Mouse (Mus musculus): ENCODE results near the gene Ampd1. TPM values are rescaled to one million over a fixed set of nuclear protein-coding genes. Genes with fewer than 3 reads are reported as not detected.

The Ampd1 gene
- total RNA-seq, 2 experiments from 2014 or later: not detected

DNA sequence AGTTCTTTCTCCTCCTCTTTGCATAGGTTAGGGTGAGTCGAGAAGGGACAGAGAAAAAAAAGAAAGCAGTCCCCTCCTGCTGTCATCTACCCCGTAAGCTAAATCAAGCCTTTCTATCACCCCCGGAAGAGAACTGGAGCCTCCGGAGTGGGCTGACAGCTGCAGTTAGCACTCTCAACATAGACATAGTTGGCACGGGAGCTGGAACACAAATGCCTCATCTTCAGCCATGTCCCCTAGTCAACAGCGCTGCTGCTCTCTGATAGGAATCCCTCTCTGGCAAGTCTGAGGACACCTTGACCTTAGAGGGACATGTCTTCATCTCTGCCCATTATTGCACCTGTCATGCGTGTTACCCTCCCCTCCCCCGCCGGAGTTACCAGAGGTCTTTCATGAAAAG, 5.5 kb downstream of the Ampd1 start:
- intact Hi-C loops (cut with DNase I): no loop called here
- DNase-seq (ENCODE audit: extremely low spot score in 1 of 2, low spot score in 2 of 2): no peak
- no peak for TF ChIP-seq CTCF (IDR thresholded peaks at IDR 0.05)
- no peak overlapping the region for H3K27ac ChIP-seq
- H3K4me3 ChIP-seq: no peak overlapping the region

DNA sequence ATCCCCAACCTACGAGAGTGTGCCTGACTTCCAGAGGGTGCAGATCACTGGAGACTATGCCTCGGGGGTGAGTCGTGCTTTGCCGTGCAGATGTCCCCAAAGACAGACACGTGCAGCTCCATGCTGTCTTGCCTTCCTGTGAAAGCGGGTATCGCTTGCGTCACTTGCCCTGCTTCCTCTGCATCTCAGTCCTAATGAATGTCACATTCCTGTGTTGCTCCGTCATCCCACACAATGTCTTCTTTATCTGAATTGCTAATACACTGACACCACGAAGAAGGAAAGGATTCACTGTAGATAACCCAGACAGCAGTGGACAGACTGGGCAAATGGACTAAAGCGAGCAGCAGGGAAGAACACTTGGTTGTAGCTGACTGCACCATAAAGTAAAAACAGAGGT, 7.2 kb downstream of the Ampd1 start:
- DNase-seq (ENCODE audit: extremely low spot score in 1 of 2, low spot score in 2 of 2): no peak
- TF ChIP-seq CTCF (IDR thresholded peaks at IDR 0.05): no peak

DNA sequence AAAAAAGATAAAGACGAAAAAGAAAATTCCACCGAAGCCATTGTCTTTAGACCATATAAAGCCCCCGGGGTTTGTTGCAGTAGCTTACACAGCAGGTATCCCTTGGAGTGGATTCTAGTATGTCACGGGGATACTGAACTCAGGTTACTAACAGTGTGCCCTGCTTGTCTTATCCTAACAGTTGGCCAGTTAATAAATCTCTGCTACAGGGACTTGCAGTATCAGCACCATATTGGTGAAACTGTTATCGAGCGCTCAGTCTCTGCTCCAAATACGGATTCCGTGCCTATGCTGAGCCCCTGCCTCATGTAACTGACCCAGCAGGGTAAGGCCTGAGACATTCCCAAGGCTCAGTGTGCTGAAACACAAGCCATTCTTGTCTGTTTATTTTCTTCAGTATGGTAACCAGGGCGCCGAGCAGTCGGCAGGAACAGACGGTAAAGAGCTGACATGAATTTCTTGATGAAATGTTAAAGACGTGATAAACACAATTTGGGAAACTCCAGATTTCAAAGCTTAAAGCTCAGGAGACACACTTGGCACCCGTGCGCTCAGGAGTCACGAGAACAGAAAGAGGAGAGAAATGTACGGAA, 8.1 kb downstream of the Ampd1 start:
- intact Hi-C loops (cut with DNase I): no loop called here
- H3K27ac ChIP-seq: no peak overlapping the region
- no peak overlapping the region for H3K4me3 ChIP-seq
- no peak for TF ChIP-seq CTCF (IDR thresholded peaks at IDR 0.05)
- no peak for DNase-seq (ENCODE audit: extremely low spot score in 1 of 2, low spot score in 2 of 2)

More for the DNA sequence above, 7.2 kb downstream of the Ampd1 start:
- no peak overlapping the region for H3K27ac ChIP-seq
- H3K4me3 ChIP-seq: no peak overlapping the region
- intact Hi-C loops (cut with DNase I): no loop called here

DNA sequence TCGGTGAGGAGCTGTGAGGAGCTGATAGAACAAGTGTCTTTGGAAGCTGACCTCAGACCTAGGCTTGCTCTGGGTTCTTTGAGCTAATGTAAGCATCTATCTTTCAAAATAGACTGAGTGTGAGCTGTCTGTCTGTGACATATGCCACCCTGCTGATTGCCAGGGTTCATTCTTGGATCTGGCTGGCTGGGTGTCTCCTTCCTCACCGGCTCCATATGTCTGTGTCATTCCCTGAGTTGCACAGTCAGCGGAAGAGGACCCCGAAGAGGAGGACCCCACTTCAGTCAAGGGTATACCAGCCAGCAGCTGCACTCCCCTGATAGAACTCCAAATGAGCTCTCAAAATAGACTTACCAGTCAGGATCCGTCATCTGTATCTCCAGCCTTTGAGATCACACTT, 8.9 kb downstream of the Ampd1 start:
- H3K27ac ChIP-seq: no peak overlapping the region
- no peak for TF ChIP-seq CTCF (IDR thresholded peaks at IDR 0.05)
- DNase-seq (ENCODE audit: extremely low spot score in 1 of 2, low spot score in 2 of 2): no peak
- H3K4me3 ChIP-seq: no peak overlapping the region
- intact Hi-C loops (cut with DNase I): no loop called here

DNA sequence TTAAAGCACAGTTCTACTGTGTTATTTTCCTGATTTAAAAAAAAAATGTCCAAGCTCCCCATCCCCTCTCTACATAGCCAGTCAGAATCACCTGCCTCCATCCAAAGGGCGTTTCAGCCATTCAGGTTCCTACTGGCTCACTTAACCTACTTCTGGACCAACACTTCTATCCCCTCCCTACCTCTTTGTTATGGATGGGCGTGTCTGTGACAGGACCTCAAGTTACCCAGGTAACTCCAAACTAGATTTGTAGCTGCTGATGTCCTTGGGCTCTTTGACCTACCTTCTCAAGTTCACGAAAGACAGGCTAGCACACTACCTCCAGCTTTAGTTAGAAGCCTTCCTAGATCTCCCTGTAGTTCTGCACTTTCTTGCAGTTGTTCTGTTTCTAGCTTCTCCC, 12.2 kb downstream of the Ampd1 start:
- intact Hi-C loops (cut with DNase I): no loop called here
- no peak for TF ChIP-seq CTCF (IDR thresholded peaks at IDR 0.05)
- DNase-seq (ENCODE audit: extremely low spot score in 1 of 2, low spot score in 2 of 2): no peak
- H3K27ac ChIP-seq: no peak overlapping the region
- H3K4me3 ChIP-seq: no peak overlapping the region

DNA sequence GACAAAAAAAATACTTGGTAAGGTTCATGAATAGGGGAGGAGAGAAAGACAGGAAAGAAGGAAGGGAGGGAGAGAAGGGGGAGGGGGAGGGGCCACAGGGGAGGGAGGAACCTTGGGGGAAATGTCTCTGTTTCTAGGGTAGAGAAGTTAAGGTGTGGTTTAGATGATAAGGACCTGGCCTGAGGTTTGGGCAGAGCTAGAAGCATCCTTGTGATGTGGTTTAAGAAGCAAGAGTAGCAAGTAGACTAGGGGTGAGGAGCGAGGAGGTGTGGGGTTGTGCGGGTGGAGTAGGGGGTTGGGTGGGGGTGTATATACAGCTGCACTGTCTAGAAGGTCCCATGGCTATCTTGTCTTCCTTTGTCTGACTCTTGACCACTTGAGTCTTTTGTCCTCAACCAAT, 17.9 kb downstream of the Ampd1 start:
- no peak for TF ChIP-seq CTCF (IDR thresholded peaks at IDR 0.05)
- no peak overlapping the region for H3K4me3 ChIP-seq
- H3K27ac ChIP-seq: no peak overlapping the region
- intact Hi-C loops (cut with DNase I): no loop called here
- no peak for DNase-seq (ENCODE audit: extremely low spot score in 1 of 2, low spot score in 2 of 2)

DNA sequence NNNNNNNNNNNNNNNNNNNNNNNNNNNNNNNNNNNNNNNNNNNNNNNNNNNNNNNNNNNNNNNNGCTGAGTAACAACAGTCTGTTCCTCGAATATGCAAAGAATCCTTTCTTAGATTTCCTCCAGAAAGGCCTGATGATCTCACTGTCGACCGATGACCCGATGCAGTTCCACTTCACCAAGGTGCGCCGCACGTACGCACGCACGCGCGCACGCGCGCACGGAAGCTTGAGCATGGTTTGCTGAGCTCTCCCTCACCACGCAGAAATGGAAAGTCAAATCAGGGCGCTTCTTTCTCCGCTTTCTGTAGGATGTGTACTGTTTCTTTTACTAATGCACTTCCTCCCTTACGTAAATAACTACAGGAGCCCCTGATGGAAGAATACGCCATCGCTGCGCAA, 24.8 kb downstream of the Ampd1 start:
- intact Hi-C loops (cut with DNase I): no loop called here
- H3K4me3 ChIP-seq: no peak overlapping the region
- no peak for TF ChIP-seq CTCF (IDR thresholded peaks at IDR 0.05)
- no peak overlapping the region for H3K27ac ChIP-seq
- no peak for DNase-seq (ENCODE audit: extremely low spot score in 1 of 2, low spot score in 2 of 2)

DNA sequence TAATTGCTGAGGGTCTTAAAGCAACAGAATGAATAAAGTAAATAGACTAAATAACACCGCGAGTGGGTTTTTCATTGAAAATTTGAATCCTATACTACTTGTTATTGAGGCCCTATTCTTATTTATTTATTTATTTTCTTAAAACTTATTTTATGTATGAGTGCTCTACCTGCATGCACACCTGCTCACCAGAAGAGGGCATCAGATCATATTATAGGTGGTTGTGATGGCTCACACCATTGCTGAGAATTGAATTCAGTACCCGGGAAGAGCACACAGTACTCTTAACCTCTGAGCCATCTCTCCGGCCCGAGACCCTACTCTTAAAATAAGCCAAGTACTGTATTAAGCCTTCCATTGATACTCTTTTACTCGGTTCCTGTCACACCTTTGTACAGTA, 25.9 kb downstream of the Ampd1 start:
- Histone ChIP-seq H3K4me3 (no peak overlapping the region), H3K27ac (no peak overlapping the region)
- intact Hi-C loops (cut with DNase I): loop anchor here (5.0 kb wide), 2 partner anchors 53 to 73 kb away; partner anchors contain the start of gene Bcas2
- DNase-seq (ENCODE audit: extremely low spot score in 1 of 2, low spot score in 2 of 2): no peak
- TF ChIP-seq CTCF (IDR thresholded peaks at IDR 0.05): peak; percentile 42

DNA sequence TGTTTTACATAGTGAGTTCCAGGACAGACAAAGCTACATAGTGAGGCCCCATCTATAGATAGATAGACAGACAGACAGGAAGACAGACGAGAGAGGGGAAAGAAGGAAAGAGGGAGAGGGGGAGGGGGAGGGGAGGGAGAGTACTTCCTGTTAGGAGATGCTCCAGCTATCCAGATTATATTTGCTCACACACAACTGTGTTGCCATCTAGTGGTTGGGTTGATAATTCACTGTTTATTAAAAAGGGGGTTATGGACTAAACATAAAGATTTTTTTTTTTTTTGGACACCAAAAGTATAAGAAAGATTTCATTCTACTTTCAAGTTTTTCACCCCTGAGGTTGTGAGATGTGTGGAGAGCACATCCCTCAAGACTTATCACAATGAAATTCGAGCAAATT, 26.9 kb downstream of the Ampd1 start:
- no peak for DNase-seq (ENCODE audit: extremely low spot score in 1 of 2, low spot score in 2 of 2)
- intact Hi-C loops (cut with DNase I): loop anchor here (5.0 kb wide), 2 partner anchors 52 to 72 kb away; partner anchors contain the start of gene Bcas2

DNA sequence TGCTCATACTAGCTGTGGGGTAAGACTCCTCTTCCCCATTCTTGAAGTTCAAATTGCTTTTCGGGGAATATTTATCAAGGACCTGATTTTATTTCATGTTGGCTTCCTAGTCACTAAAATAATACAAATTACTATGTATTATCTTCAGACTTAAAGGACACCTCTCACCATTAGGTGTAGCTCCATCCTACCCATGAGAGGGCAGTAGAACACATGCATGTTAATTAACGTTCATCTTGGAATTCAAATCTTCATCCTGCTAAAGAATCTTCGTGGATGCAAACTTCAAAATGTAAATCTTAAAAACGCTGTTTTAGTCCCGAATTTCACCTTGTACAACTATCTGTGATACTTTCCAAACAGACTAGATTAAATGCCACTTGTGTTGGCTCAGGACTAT, 27.4 kb downstream of the Ampd1 start:
- intact Hi-C loops (cut with DNase I): loop anchor here (5.0 kb wide), 2 partner anchors 51 to 71 kb away; partner anchors contain the start of gene Bcas2
- Histone ChIP-seq H3K4me3 (no peak overlapping the region), H3K27ac (no peak overlapping the region)
- no peak for DNase-seq (ENCODE audit: extremely low spot score in 1 of 2, low spot score in 2 of 2)
- no peak for TF ChIP-seq CTCF (IDR thresholded peaks at IDR 0.05)

More for the DNA sequence above, 26.9 kb downstream of the Ampd1 start:
- TF ChIP-seq CTCF (IDR thresholded peaks at IDR 0.05): peak; percentile 42
- H3K4me3 ChIP-seq: no peak overlapping the region
- H3K27ac ChIP-seq: no peak overlapping the region

DNA sequence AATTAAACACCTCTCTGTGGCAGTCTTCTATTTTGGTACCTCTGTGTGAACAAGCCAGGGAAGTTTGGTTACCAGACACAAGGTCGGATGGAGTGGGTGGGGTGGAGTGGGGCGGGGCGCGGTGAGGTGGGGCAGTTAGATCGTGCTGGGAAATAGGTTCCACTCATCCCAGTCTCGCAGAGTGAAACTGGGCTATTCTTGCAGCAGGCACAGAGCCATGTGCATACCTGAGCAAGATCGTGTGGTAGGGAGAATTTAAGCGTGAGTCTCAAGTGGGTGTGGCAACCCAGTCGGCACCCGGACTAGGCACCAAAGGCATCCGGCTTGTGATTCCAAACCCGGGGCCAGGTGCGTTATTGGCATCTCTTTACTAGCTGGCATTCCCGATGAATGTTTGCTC, 28.1 kb downstream of the Ampd1 start:
- intact Hi-C loops (cut with DNase I): loop anchor here (5.0 kb wide), 2 partner anchors 50 to 70 kb away; partner anchors contain the start of gene Bcas2
- Histone ChIP-seq H3K27ac (no peak overlapping the region), H3K4me3 (peak overlapping the region; percentile 50)
- TF ChIP-seq CTCF (IDR thresholded peaks at IDR 0.05): no peak
- no peak for DNase-seq (ENCODE audit: extremely low spot score in 1 of 2, low spot score in 2 of 2)

DNA sequence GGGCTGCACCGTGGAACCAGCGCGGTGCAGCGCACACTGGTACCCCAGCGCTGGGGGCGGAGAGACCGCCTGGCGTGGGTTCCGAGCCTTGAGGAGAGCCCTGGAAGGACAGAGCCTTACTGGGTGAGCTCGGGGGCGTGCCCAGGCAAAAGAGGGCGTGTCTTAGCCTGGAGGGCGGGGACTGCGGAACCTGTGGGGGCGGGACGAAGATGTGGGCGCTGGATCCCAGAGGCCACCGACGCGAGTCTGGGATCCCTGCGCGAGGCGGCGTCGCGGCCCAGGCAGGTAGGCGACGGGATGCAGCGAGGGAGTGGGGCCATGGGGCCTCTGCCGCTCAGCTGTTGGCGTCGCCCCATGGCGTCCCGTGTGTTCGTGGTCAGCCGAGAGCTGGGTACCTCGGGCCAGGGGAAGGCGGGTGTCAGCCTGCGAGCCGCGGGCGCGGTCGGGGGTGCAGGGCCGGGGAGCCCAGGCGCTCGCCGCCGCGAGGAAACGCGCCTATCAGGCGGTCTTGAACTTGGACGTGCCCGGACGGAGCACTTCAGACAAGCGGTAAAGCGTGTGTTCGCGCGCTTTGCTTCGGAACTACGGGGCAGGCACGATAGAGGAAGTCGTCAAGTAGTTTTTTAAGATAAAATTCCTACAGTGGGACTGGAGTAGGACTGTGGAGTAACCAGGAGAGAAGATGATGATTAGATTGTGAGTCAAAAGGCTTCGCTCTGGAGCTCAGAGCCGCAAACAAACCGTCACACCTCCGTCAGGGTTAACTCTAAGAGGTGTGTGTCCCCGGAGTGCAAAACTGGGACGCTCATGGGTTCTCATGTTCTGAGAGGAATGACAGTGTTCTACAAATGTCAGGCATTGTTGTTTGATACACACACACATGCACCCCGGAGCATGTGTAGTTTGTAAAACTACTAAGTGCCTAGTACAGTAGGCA, 28.9 kb downstream of the Ampd1 start, which contains the start of gene Dennd2c:
Gene Dennd2c (plus strand): TSS at position 151 of the 937 bp plus-strand sequence.
- Histone ChIP-seq H3K27ac (no peak within 1 kb of the TSS), H3K4me3 (peak within 1 kb of the TSS; percentile 50)
- DNase-seq (ENCODE audit: extremely low spot score in 1 of 2, low spot score in 2 of 2): peak; percentile 60 to 63
- TF ChIP-seq CTCF (IDR thresholded peaks at IDR 0.05): no peak
- intact Hi-C loops (cut with DNase I): loop anchor here (5.0 kb wide), 2 partner anchors 50 to 70 kb away; partner anchors contain the start of gene Bcas2
